Mouse (Mus musculus) MEL (cell line): ENCODE results near the gene Spen.

Experiments used
- BHLHE40 ChIP-seq: IDR thresholded peaks from 2 replicates; pipeline ENCODE4 v1.6.1; 2012; ENCODE audit warnings: low read depth, mild to moderate bottlenecking, inconsistent platforms, low read length, improper control_type of control experiment, borderline replicate concordance
- CTCF ChIP-seq, 3 experiments: IDR thresholded peaks in 2 of 3; conservative IDR thresholded peaks in 1 of 3; 2 replicates each; pipeline ENCODE4 v1.5.1; 2011 to 2012; ENCODE audit warnings: low read length in 3 of 3, low read depth in 2 of 3, mild to moderate bottlenecking in 2 of 3, improper control_type of control experiment in 1 of 3, inconsistent platforms in 1 of 3, mixed read lengths in 1 of 3, moderate library complexity in 1 of 3; ENCODE audit not compliant: control insufficient read depth in 1 of 3, insufficient read depth in 1 of 3, poor library complexity in 1 of 3, severe bottlenecking in 1 of 3
- EP300 ChIP-seq, 2 experiments: IDR thresholded peaks; 2 replicates each; pipeline ENCODE4 v1.6.1; 2011; ENCODE audit warnings: improper control_type of control experiment in 2 of 2, low read length in 2 of 2, low read depth in 1 of 2, mild to moderate bottlenecking in 1 of 2
- GABPA ChIP-seq: IDR thresholded peaks from 2 replicates; pipeline ENCODE4 v1.6.1; 2012; ENCODE audit warnings: low read depth, mild to moderate bottlenecking, inconsistent platforms, low read length, improper control_type of control experiment, moderate library complexity
- GATA1 ChIP-seq: IDR thresholded peaks from 2 replicates; pipeline ENCODE4 v1.6.1; 2011; ENCODE audit warnings: low read depth, low read length, improper control_type of control experiment
- HCFC1 ChIP-seq: IDR thresholded peaks from 2 replicates; pipeline ENCODE4 v1.6.1; 2012; ENCODE audit warnings: low read depth, mild to moderate bottlenecking, inconsistent platforms, low read length, improper control_type of control experiment, moderate library complexity
- KAT2A ChIP-seq: conservative IDR thresholded peaks from 2 replicates; pipeline ENCODE4 v1.6.1; 2012; ENCODE audit warnings: low read depth, low read length, improper control_type of control experiment, inconsistent platforms
- MAZ ChIP-seq: IDR thresholded peaks from 2 replicates; pipeline ENCODE4 v1.6.1; 2012; ENCODE audit warnings: low read depth, mild to moderate bottlenecking, inconsistent platforms, low read length, improper control_type of control experiment
- MXI1 ChIP-seq: IDR thresholded peaks from 2 replicates; pipeline ENCODE4 v1.6.1; 2011; ENCODE audit warnings: mild to moderate bottlenecking, low read depth, low read length, improper control_type of control experiment
- POLR2A ChIP-seq, 2 experiments: IDR thresholded peaks; 2 replicates each; pipeline ENCODE4 v1.6.1; 2011 to 2012; ENCODE audit warnings: low read length in 2 of 2, mild to moderate bottlenecking in 2 of 2, control low read depth in 1 of 2, improper control_type of control experiment in 1 of 2, low read depth in 1 of 2, moderate library complexity in 1 of 2; ENCODE audit not compliant: control insufficient read depth in 1 of 2, insufficient read depth in 1 of 2, poor library complexity in 1 of 2
- RAD21 ChIP-seq: IDR thresholded peaks from 2 replicates; pipeline ENCODE4 v1.6.1; 2011; ENCODE audit warnings: mild to moderate bottlenecking, low read depth, low read length, improper control_type of control experiment
- ZC3H11A ChIP-seq: IDR thresholded peaks from 2 replicates; pipeline ENCODE4 v1.6.1; 2012; ENCODE audit warnings: low read depth, mild to moderate bottlenecking, inconsistent platforms, low read length, improper control_type of control experiment
- ZKSCAN1 ChIP-seq: IDR thresholded peaks from 2 replicates; pipeline ENCODE4 v1.6.1; 2012; ENCODE audit warnings: low read depth, mild to moderate bottlenecking, inconsistent platforms, low read length, improper control_type of control experiment, moderate library complexity
- ZMIZ1 ChIP-seq: IDR thresholded peaks from 2 replicates; pipeline ENCODE4 v1.6.1; 2012; ENCODE audit warnings: low read depth, mild to moderate bottlenecking, inconsistent platforms, low read length, improper control_type of control experiment, moderate library complexity

DNA sequence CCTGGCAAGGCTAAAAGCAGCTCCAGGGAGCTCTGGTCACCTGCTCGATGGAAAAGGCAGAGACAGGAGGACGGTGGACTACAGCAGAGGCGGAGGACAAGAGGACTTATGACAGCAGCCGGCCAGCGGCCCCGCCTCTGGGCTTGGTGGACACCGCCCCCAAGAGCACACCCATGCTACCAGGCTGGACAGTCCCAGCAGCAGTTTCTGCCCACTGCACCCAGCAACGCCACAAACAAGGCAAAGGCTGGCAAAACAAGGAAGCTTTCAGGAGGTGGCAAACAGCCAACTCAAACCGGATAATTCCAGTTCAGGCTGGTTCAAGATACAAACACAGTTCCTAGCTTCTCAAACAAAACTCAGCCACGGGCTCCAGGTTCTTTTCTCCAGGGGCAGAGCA lies 32.0 kb downstream of the Spen start:
- TF ChIP-seq CTCF (IDR thresholded peaks at IDR 0.05 in 2 of 3, conservative IDR thresholded peaks at IDR 0.05 in 1 of 3; ENCODE audit: control insufficient read depth in 1 of 3, insufficient read depth in 1 of 3, low read depth in 2 of 3, low read length in 3 of 3, poor library complexity in 1 of 3, severe bottlenecking in 1 of 3) (no peak), RAD21 (no peak), MXI1 (no peak), POLR2A (IDR thresholded peaks at IDR 0.05; ENCODE audit: control insufficient read depth in 1 of 2, insufficient read depth in 1 of 2, low read depth in 1 of 2, low read length in 2 of 2, poor library complexity in 1 of 2) (no peak), GABPA (no peak), ZKSCAN1 (no peak), EP300 (IDR thresholded peaks at IDR 0.05; ENCODE audit: low read depth in 1 of 2, low read length in 2 of 2) (no peak), ZMIZ1 (no peak), BHLHE40 (no peak), GATA1 (no peak), HCFC1 (no peak), MAZ (no peak), ZC3H11A (no peak), KAT2A (no peak)
